In the genomic region with DNA sequence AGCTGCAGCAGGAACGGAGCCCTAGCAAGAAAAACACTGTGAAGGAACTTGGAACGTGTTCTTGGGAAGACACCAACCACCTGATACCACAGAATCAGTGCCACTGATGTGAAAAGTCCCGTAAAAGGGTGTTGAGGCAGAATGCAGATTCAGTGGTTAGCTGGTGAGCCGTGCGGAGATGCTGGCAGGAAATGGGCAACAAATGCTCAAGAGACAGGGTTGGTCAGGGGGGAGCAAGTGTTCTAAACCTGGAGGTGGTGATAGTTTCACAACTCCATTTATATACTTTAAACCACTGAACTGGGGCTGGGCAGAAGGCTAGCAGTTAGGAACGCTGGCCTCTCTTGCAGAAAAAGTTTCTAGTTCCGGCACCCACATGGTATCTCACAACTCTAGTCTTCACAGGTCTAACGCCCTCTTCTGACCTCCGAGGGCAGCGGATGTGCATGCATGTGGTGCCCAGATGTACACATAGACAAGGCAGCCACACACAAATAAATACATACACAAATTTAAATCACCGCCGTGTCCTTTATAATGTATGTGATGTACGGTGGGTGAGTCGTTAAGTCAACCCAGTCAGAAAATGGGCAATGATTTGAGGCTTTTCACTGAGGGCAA, we compare ENCODE assay signal across 17 mouse cellular contexts. TPM values are rescaled to one million over a fixed set of nuclear protein-coding genes. Genes with fewer than 3 reads are reported as not detected.
DNase-seq lines count a peak whose midpoint lies in the region; ATAC-seq and TF ChIP-seq lines count a peak whose summit lies in the region.
"Had no signal": no experiment of that assay in that cellular context is flagged by ENCODE, and none has a peak within 500 bp of the region (broad histone marks: within the 10 kb centered on the region; RNA-seq: fewer than 3 reads in every experiment).

No protein-coding gene starts in this region.

- 71% methylated on average over 14 of the region's 14 CpGs for WGBS in lung, adult 2 months

- no peak for TF ChIP-seq POLR2A in lung, adult 2 months (IDR thresholded peaks at IDR 0.05; ENCODE audit: borderline replicate concordance, extremely low read depth, low read depth, low read length)

- H3K4me1 ChIP-seq in lung, adult 2 months (ENCODE audit: control insufficient read depth, insufficient read depth, low read length), result no peaks in the 10 kb centered on the region
- H3K4me1 ChIP-seq: limb, embryonic 13.5 days had no signal

- no peak for TF ChIP-seq CTCF in lung, adult 2 months (IDR thresholded peaks at IDR 0.05; ENCODE audit: insufficient read depth, low read length)

- DNase-seq in lung, postnatal 25 days (ENCODE audit: low spot score), result peak; percentile 60
- DNase-seq in lung, adult 2 months, result no peak
- DNase-seq in T-cell, adult 2 months (ENCODE audit: low spot score), result peak; percentile 37
- peak; percentile 92 for DNase-seq in spleen, postnatal 36 days (ENCODE audit: low spot score in 2 of 2)
- no peak for DNase-seq in c-Kit-positive CD71-positive TER-119-positive erythroid progenitor cells, embryonic 14.5 days (ENCODE audit: low spot score)
- DNase-seq in frontal cortex, postnatal 25 days (ENCODE audit: low spot score in 2 of 2), result no peak
- DNase-seq in layer of hippocampus, adult 18-20 months (ENCODE audit: low spot score in 2 of 2), result no peak
- DNase-seq: gastrocnemius, adult 2 months; heart, postnatal 4 days; kidney, postnatal 25 days; right cerebral cortex, postnatal 4 days had no signal

- H3K4me3 ChIP-seq in lung, adult 2 months (replicated peaks; ENCODE audit: extremely low read depth, low read depth, low read length), result no peak overlapping the region
- H3K4me3 ChIP-seq: gastrocnemius, adult 2 months; limb, embryonic 13.5 days had no signal

- ATAC-seq in monocyte, adult 5-6 weeks (replicated peaks; ENCODE audit: insufficient number of reproducible peaks, low FRiP score, low TSS enrichment, poor library complexity, severe bottlenecking), result peak; percentile 79
- ATAC-seq: forebrain, embryonic 14.5 days had no signal

RNA-seq across cellular contexts. Expression of gene Cd22, which starts 7.5 kb away (rescaled TPM):
- 14.4 and 19.3 TPM in 2 replicates for polyA plus RNA-seq in lung, adult 2 months (2012; rRNA removed)
- total RNA-seq in monocyte, adult 5-6 weeks (2017), result 45.5 to 101 TPM (median 62.1 TPM) in 3 replicates
- total RNA-seq in layer of hippocampus, adult 18-20 months (2021), result not detected
- polyA plus RNA-seq: forebrain, embryonic 14.5 days had no signal

RNA-seq across cellular contexts. Expression of gene Ffar1, which starts 26.3 kb away (rescaled TPM):
- 0.78 and 1.3 TPM in 2 replicates for polyA plus RNA-seq in lung, adult 2 months (2012; rRNA removed)
- 0.10 to 1.5 TPM (median 0.32 TPM) in 3 replicates for total RNA-seq in monocyte, adult 5-6 weeks (2017)
- total RNA-seq in layer of hippocampus, adult 18-20 months (2021), result not detected
- total RNA-seq: adrenal gland, postnatal 36 days; gastrocnemius, adult 2 months; heart, postnatal 4 days; left cerebral cortex, adult 18-20 months had no signal
- polyA plus RNA-seq: forebrain, embryonic 14.5 days; limb, embryonic 13.5 days had no signal

RNA-seq across cellular contexts. Expression of gene Mag, which starts 27.0 kb away (rescaled TPM):
- polyA plus RNA-seq in lung, adult 2 months (2012; rRNA removed), result 3.3 and 3.7 TPM in 2 replicates
- total RNA-seq in monocyte, adult 5-6 weeks (2017), result 2.5 to 6.9 TPM (median 3.5 TPM) in 3 replicates
- 100 to 1,000 TPM; 155 to 176 TPM for total RNA-seq in layer of hippocampus, adult 18-20 months (2021)

RNA-seq across cellular contexts. Expression of gene Ffar3, which starts 31.7 kb away (rescaled TPM):
- not detected in 2 replicates for polyA plus RNA-seq in lung, adult 2 months (2012; rRNA removed)
- not detected in 3 replicates for total RNA-seq in monocyte, adult 5-6 weeks (2017)
- not detected for total RNA-seq in layer of hippocampus, adult 18-20 months (2021)
- total RNA-seq: gastrocnemius, adult 2 months; heart, postnatal 4 days; left cerebral cortex, adult 18-20 months had no signal
- polyA plus RNA-seq: forebrain, embryonic 14.5 days; limb, embryonic 13.5 days had no signal

RNA-seq across cellular contexts. Expression of gene Hamp2, which starts 36.8 kb away (rescaled TPM):
- polyA plus RNA-seq in lung, adult 2 months (2012; rRNA removed), result 0.75 TPM in 1 of 2 replicates, not detected in the other
- not detected in 3 replicates for total RNA-seq in monocyte, adult 5-6 weeks (2017)
- not detected for total RNA-seq in layer of hippocampus, adult 18-20 months (2021)
- total RNA-seq: gastrocnemius, adult 2 months; left cerebral cortex, adult 18-20 months had no signal
- polyA plus RNA-seq: forebrain, embryonic 14.5 days; intestine, embryonic 14.5 days; limb, embryonic 13.5 days had no signal

Comparison
In these comparisons a context has a peak if more than half of its experiments do, and no peak if none do; other contexts are left out.
1. DNase-seq: peak in lung, postnatal 25 days (single experiment), T-cell, adult 2 months (single experiment) and spleen, postnatal 36 days (2 of 2); none in lung, adult 2 months (single experiment), c-Kit-positive CD71-positive TER-119-positive erythroid progenitor cells, embryonic 14.5 days (single experiment), frontal cortex, postnatal 25 days (0 of 2) and layer of hippocampus, adult 18-20 months (0 of 2).
2. RNA of gene Cd22, which starts 7.5 kb away (total RNA-seq): 45.5 to 101 TPM in monocyte, adult 5-6 weeks; not detected in layer of hippocampus, adult 18-20 months; every median in the first group is over 10 times any median in the second.
3. RNA of gene Mag, which starts 27.0 kb away (total RNA-seq): 155 to 176 TPM in layer of hippocampus, adult 18-20 months; 2.5 to 6.9 TPM in monocyte, adult 5-6 weeks; every median in the first group is over 10 times any median in the second.